Mouse (Mus musculus): ENCODE measurements at regions not wholly inside any gene's neighbourhood (a gene's known extent, or its start where the extent isn't known, plus 50 kb on each side); places are given as distances from the start of the nearest gene placed in this dataset.

- TF ChIP-seq CTCF (IDR thresholded peaks at IDR 0.05; ENCODE audit: insufficient read depth, low read depth, low read length), result no peak
- no peak for TF ChIP-seq POLR2A (IDR thresholded peaks at IDR 0.05; ENCODE audit: insufficient read depth, low read depth, low read length)
Measured at GRCm38 (mm10) chr9:73272614-73273013, 159.4 kb downstream of the Rsl24d1 start.
